Mouse (Mus musculus): ENCODE results near the gene Psmb7. TPM values are rescaled to one million over a fixed set of nuclear protein-coding genes. Genes with fewer than 3 reads are reported as not detected.

The Psmb7 gene
- polyA plus RNA-seq, 1 experiment: 8.8 TPM

DNA sequence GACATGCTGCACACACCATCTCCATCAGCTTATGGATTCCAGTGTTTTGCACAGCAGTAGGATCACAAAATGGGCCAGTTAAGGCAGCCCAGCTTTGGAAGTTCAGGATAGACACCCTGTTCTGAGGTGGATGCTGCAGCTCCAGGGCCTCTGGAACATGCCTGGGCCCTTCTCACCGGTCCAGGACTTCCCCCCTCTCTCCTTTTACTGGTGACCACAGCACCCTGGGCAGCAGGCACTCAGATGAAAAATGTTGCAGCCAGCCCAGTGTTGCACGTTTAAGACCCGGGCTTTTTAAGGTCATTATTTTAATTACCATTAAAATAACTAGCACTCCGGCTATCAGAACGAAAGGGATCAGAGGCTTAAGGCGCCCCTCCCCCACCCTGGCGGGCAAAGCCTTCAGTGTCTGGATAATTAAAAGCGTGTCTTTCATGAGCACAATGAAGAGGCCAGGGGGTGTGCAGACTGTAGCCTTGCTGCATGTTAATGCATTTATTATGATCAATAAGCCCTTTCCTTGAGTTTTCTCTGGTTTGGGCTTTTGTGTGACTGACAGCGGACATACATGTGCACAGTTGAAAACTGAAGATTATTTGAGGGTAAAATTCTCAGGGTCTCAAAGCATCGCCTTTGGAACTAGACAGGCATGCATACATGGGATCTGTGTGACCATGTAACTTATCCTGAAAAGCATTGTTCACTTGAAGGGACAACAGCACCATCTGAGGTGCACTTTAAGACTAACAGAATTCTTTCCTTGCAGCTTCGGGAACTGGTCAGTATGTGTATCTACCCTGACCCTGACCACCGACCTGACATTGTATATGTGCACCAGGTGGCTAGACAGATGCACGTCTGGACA is 59.1 kb downstream of the Psmb7 start:
- TF ChIP-seq GATA1 (IDR thresholded peaks at IDR 0.05; ENCODE audit: low read length): no peak

GRCm38 (mm10) chr2:38583982-38584381 is 59.9 kb downstream of the Psmb7 start:
- no peak for TF ChIP-seq GATA1 (IDR thresholded peaks at IDR 0.05; ENCODE audit: low read length)

DNA sequence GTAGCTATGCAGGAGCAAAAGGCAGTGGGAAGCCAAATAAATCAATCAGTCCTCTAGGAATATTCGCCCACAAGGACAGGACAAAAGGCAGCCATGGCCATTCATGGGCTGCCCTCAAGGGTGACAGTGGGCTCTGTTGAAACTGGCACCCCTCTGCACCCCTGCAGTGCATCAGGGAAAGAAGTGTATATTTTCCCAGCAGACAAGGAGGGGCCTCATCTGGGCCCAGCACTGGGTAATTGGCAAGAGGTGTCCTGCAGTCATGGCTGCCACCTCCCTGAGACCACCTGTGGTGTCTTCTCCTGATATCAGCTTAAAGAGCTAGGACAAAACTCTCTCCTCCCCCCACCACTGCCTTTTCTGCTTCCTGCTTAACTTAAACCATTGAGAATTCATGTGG is 64.4 kb downstream of the Psmb7 start:
- TF ChIP-seq GATA1 (IDR thresholded peaks at IDR 0.05; ENCODE audit: low read length): no peak

DNA sequence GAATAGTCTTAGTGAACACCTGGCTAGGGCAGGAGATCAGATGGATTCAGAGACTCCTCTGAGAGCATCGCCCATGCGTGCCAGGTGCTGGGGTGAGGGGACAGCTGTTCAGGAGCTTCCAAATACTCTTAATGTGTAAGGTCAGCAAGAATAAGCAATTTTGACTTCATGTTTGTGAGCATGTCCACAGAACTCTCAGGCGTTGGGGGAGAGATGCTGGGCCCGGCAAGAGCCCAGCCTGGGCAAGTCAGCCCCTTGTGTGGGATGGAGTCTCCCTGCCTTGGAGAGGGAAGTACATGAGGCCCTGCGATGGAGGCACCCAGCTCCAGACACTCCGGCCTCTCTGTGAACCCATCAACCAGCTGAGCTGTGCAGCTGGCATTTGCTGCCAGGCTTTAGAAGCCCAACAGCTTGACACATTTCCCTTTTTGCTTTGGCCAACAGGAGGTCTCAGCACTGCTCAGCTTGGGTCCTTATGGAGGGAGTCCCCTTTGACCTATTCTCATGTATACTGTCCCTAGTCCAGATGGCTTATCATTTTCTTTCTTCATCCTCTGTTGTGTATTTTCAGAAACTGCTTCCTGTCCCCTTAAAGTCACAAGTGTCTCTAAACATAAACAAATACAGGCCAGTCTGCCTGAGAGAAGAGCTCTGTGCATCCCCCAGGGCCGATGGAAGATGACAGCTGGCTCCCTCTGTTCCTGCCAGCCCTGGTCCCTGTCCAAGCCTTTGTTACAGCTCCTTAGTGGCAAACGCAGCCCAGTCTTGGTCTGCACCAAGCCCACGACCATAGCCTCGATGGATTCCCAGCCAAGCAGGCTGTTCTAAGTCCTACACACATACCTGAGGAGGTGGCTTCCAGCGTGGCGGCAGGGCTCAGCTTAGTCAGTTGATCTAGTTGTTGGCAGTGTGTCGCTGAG is 65.0 kb downstream of the Psmb7 start:
- no peak for TF ChIP-seq GATA1 (IDR thresholded peaks at IDR 0.05; ENCODE audit: low read length)

DNA sequence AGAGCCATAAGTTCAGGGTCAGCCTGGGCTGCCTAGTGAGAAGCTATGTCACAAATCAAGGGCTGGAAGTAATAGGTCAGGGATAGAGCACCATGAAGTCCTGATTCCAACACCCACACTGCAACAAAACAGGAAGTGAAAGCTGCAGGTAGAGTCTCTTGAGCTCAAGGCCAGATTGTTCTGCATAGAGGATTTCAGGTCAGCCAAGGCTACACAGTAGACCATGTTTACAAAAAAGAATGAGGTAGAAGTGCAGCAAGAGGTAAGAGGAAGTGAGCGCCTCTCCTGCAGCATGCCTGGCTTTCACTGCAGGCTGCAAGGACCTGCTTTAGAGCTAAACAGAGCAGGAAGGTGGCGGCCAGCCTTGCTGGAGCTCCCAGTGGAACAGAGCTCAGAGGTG is 69.2 kb downstream of the Psmb7 start:
- TF ChIP-seq GATA1 (IDR thresholded peaks at IDR 0.05; ENCODE audit: low read length): no peak

GRCm38 (mm10) chr2:38571971-38572601 is 71.8 kb downstream of the Psmb7 start:
- TF ChIP-seq GATA1 (IDR thresholded peaks at IDR 0.05; ENCODE audit: low read length): no peak

DNA sequence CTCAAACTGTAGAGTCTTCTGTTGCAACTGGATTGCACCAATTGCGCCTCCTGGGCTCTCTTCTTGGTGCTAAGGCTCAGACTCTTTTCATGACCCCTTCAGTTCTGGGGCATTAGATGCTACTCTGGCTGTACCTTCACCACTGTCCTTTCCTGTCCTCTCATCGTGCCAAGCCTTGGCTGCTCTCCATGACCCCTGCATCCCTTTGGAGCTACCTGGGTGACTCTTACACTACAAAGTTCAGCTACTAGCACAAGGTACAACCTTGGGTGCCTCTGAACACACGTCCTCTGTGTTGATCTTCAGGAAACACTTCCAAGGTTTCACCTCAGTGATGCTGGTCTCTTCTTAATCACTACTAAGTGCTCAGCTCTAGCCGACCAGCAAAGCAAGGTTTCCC is 81.3 kb downstream of the Psmb7 start:
- TF ChIP-seq GATA1 (IDR thresholded peaks at IDR 0.05; ENCODE audit: low read length): no peak

DNA sequence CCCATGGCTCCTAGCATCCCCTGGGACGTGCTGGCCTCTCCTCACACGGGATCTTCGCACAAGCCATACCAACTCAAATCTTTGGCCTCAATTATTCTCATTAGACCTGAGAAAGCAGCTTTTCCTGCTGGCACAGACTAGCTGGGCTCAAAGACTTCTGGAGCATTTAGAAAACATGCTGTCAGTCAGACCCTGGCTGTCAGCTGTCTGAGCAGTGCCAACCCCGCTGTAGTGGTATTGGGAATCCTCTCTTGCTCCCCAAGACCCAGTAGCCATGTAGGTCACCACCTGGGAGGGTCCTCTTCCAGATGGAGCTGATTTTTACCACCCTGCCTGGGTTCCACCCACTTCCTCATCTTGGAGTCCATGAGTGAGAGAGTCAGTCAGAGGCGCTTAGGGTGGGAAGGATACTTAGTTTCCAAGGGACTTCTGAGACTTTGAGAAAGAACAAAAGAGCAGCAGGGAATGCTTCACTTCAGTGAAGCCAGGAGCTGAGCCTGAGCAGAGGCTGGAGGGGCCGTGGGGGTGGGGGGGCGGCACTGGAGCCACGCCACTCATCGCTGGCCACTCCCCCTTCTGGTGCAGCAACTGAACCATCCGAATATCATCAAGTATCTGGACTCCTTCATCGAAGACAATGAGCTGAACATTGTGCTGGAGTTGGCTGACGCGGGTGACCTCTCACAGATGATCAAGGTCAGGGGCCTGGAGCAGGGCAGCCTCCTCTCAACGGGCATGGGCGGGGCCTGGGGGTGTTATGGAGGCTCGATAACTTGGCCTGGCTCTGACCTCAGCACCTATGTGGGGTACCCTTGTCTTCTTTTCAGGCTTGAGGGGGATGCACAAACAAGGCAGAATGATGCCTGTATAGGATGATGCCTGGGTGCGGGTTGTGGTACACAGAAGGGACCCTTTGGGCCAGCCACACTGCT is 83.3 kb downstream of the Psmb7 start:
- TF ChIP-seq GATA1 (IDR thresholded peaks at IDR 0.05; ENCODE audit: low read length): no peak

DNA sequence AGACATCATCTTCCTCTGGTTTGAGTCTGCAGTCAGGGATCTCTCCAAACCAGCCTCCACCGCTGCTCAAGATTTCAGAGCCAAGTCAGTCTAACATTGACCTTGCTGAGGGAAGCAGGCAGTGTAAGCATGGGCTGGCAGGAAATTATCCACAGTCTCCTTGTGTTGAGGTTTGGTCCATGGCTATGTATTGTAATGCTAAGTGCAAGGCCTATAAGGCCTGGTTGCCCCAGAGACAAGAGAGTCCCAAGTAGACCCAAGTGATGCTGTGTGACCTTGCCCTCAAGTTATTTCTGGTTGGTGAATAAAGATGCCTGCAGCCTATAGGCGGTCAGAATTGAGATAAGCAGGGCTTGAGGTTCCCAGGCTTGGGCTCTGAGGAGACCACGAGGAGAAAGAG is 87.2 kb downstream of the Psmb7 start:
- TF ChIP-seq GATA1 (IDR thresholded peaks at IDR 0.05; ENCODE audit: low read length): no peak

GRCm38 (mm10) chr2:38555659-38556058 is 88.2 kb downstream of the Psmb7 start:
- no peak for TF ChIP-seq GATA1 (IDR thresholded peaks at IDR 0.05; ENCODE audit: low read length)

GRCm38 (mm10) chr2:38554226-38554995 is 89.5 kb downstream of the Psmb7 start:
- no peak for TF ChIP-seq GATA1 (IDR thresholded peaks at IDR 0.05; ENCODE audit: low read length)

DNA sequence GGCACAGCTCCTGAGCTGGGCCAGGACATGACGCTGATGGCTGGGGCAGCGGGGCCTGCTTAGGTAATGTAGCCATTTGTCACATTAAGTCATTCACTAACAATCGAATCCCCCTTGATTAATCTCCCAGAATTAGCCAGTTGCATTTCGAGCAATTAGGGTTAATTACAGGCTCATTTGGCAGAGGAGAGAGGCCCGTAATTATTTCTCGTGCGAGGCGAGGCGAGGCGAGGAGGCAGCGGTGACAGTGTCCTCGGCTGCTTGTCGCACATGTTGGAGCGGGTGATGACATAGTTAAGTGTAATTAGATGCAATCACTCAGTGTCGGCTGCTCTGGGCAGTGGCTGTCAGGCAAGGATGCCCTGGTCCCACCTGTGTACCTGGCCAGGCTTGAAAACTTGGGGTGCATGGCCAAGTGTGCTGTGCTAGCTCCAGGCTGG is 91.9 kb downstream of the Psmb7 start:
- no peak for TF ChIP-seq GATA1 (IDR thresholded peaks at IDR 0.05; ENCODE audit: low read length)

- TF ChIP-seq GATA1 (IDR thresholded peaks at IDR 0.05; ENCODE audit: low read length): no peak
Measured at GRCm38 (mm10) chr2:38547793-38548517, 95.9 kb downstream of the Psmb7 start.

Data from G1E-ER4 (cell line).